Mouse (Mus musculus): ENCODE results near the gene Pcyt2.

Pcyt2 gene

GRCm38 (mm10) chr11:120560952-120561728 is 56.6 kb downstream of the Pcyt2 start:
- DNase-seq (ENCODE audit: low read depth, low spot score): no peak

Data from CD4-positive, CD25-positive, alpha-beta regulatory T cell, adult 2 months (primary cell).